7 mouse cellular contexts compared by ENCODE assay signal in the genomic region with DNA sequence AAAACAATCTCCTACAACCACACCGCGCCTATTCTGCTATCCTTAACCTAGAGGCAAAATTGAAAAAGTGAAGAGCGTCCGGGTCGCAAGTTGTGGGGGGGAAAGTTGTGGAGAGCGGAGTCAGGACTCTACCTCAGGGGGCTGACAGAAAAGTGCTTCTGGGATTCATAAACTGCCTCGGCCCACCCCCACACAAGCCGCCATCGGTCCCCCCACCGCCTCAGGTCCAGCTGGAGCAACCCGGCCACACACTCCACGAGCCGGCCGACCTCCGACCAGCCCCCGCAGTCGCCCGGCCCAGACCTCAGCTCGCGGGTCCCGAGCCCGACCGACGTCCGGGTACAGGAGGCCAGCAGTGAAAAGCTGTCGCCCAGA. TPM values are rescaled to one million over a fixed set of nuclear protein-coding genes. Genes with fewer than 3 reads are reported as not detected.
A peak's percentile ranks its signal among the peaks of the same experiment; 100 is the strongest.
DNase-seq lines count a peak whose midpoint lies in the region; ATAC-seq and TF ChIP-seq lines count a peak whose summit lies in the region.

No protein-coding gene starts in this region.

- peak overlapping the region; percentile 73 for H3K4me2 ChIP-seq in lung, embryonic 14.5 days
- H3K4me2 ChIP-seq in embryonic facial prominence, embryonic 12.5 days (replicated peaks), result peak overlapping the region; percentile 58
- H3K4me2 ChIP-seq in intestine, postnatal 0 days (replicated peaks; ENCODE audit: low read depth), result peak overlapping the region; percentile 72

- peak; percentile 71 for ATAC-seq in lung, embryonic 14.5 days (ENCODE audit: insufficient read depth)
- peak; percentile 74; the same call in 1 of the 2 replicates for ATAC-seq in embryonic facial prominence, embryonic 12.5 days (ENCODE audit: insufficient number of reproducible peaks, insufficient read depth, low FRiP score, low TSS enrichment)
- ATAC-seq in intestine, postnatal 0 days, result peak; percentile 32

- H3K27ac ChIP-seq in lung, embryonic 14.5 days (ENCODE audit: low read depth), result peak overlapping the region; percentile 83
- peak overlapping the region; percentile 97 for H3K27ac ChIP-seq in embryonic facial prominence, embryonic 12.5 days
- H3K27ac ChIP-seq in intestine, postnatal 0 days (ENCODE audit: low read depth, low read length), result peak overlapping the region; percentile 100
- H3K27ac ChIP-seq in olfactory bulb, adult 2 months (ENCODE audit: insufficient read depth, low read depth, low read length), result peak overlapping the region; percentile 65; the same call in 1 of the 2 replicates

- H3K4me1 ChIP-seq in lung, embryonic 14.5 days (ENCODE audit: insufficient read depth), result peaks cover 12% of the 10 kb centered on the region; the same call in 1 of the 2 replicates
- peaks cover 13% of the 10 kb centered on the region for H3K4me1 ChIP-seq in embryonic facial prominence, embryonic 12.5 days
- H3K4me1 ChIP-seq in intestine, postnatal 0 days (replicated peaks; ENCODE audit: control insufficient read depth, insufficient read depth, low read length), result no peaks in the 10 kb centered on the region
- no peaks in the 10 kb centered on the region for H3K4me1 ChIP-seq in olfactory bulb, adult 2 months (ENCODE audit: control insufficient read depth, insufficient read depth, low read length)

- no peak for TF ChIP-seq POLR2A in olfactory bulb, adult 2 months (IDR thresholded peaks at IDR 0.05; ENCODE audit: insufficient read depth, low read depth, low read length)

- H3K4me3 ChIP-seq in lung, embryonic 14.5 days (ENCODE audit: low read depth, low read length), result peak overlapping the region; percentile 93
- H3K4me3 ChIP-seq in embryonic facial prominence, embryonic 12.5 days, result peak overlapping the region; percentile 97
- peak overlapping the region; percentile 94 for H3K4me3 ChIP-seq in intestine, postnatal 0 days (ENCODE audit: low read depth, low read length)
- H3K4me3 ChIP-seq in olfactory bulb, adult 2 months (ENCODE audit: insufficient read depth, low read depth, low read length), result peak overlapping the region; percentile 85

- intact Hi-C loops in left cerebral cortex, postnatal 10 days (cut with DNase I), result no loop called here

- DNase-seq in lung, embryonic 14.5 days, result peak; percentile 56
- no peak for DNase-seq in lung, postnatal 25 days (ENCODE audit: low spot score)
- no peak for DNase-seq in urinary bladder, adult 2 months (ENCODE audit: low spot score)
- no peak for DNase-seq in left cerebral cortex, postnatal 10 days (ENCODE audit: extremely low spot score in 1 of 2, low spot score in 2 of 2)

- no peaks in the 10 kb centered on the region for H3K9me3 ChIP-seq in lung, embryonic 14.5 days (ENCODE audit: low read depth, low read length)
- no peaks in the 10 kb centered on the region for H3K9me3 ChIP-seq in embryonic facial prominence, embryonic 12.5 days
- no peaks in the 10 kb centered on the region for H3K9me3 ChIP-seq in intestine, postnatal 0 days (ENCODE audit: control insufficient read depth)

- H3K9ac ChIP-seq in lung, embryonic 14.5 days, result peak overlapping the region; percentile 78
- H3K9ac ChIP-seq in embryonic facial prominence, embryonic 12.5 days, result peak overlapping the region; percentile 73
- peak overlapping the region; percentile 78 for H3K9ac ChIP-seq in intestine, postnatal 0 days (ENCODE audit: low read depth, low read length)

- no peak for TF ChIP-seq CTCF in lung, embryonic 14.5 days (IDR thresholded peaks at IDR 0.05; ENCODE audit: low read depth)
- TF ChIP-seq CTCF in intestine, postnatal 0 days (IDR thresholded peaks at IDR 0.05; ENCODE audit: low read depth), result no peak
- no peak for TF ChIP-seq CTCF in olfactory bulb, adult 2 months (IDR thresholded peaks at IDR 0.05; ENCODE audit: insufficient read depth, low read depth, low read length)

- H3K36me3 ChIP-seq in lung, embryonic 14.5 days (ENCODE audit: insufficient read depth), result 0 out of 2 replicates have a peak, but pooled peaks cover 7% of the 10 kb centered on the region
- H3K36me3 ChIP-seq in embryonic facial prominence, embryonic 12.5 days, result no peaks in the 10 kb centered on the region
- H3K36me3 ChIP-seq in intestine, postnatal 0 days (ENCODE audit: control insufficient read depth, insufficient read depth), result no peaks in the 10 kb centered on the region

- no peaks in the 10 kb centered on the region for H3K27me3 ChIP-seq in lung, embryonic 14.5 days (ENCODE audit: insufficient read depth, low read length)
- H3K27me3 ChIP-seq in embryonic facial prominence, embryonic 12.5 days, result no peaks in the 10 kb centered on the region
- no peaks in the 10 kb centered on the region for H3K27me3 ChIP-seq in intestine, postnatal 0 days (replicated peaks; ENCODE audit: control insufficient read depth, insufficient read depth, low read length)

- 0% methylated on average over 26 of the region's 26 CpGs for WGBS in lung, embryonic 14.5 days
- WGBS in embryonic facial prominence, embryonic 12.5 days, result 1% methylated on average over 26 of the region's 26 CpGs
- WGBS in intestine, postnatal 0 days, result under 1% methylated on average over 25 of the region's 26 CpGs
- under 1% methylated on average over 26 of the region's 26 CpGs for WGBS in olfactory bulb, adult 2 months

RNA-seq across cellular contexts. Expression of a gene that starts 0.4 kb away (rescaled TPM):
- 24.9 TPM in 2 replicates for polyA plus RNA-seq in lung, embryonic 14.5 days (2014; fragmentation: Nextera tagmentation; extraction: Ambion mirVana)
- 24.8 and 30.6 TPM in 2 replicates for polyA plus RNA-seq in embryonic facial prominence, embryonic 12.5 days (2016; fragmentation: Nextera tagmentation; extraction: Ambion mirVana)
- polyA plus RNA-seq in intestine, postnatal 0 days (2015; fragmentation: Nextera tagmentation; extraction: Ambion mirVana), result 56.7 and 66.5 TPM in 2 replicates
- polyA plus RNA-seq in olfactory bulb, adult 2 months (2012; ENCODE audit: insufficient read depth, insufficient read length, low replicate concordance, missing spikeins), result not detected in 2 replicates
- 14.6 and 20.1 TPM in 2 replicates for polyA plus RNA-seq in urinary bladder, adult 2 months (2012; rRNA removed)
- total RNA-seq in left cerebral cortex, postnatal 10 days (2021), result 1 to 10 TPM; 7.6 to 9.6 TPM

RNA-seq across cellular contexts. Expression of a gene that starts 0.5 kb away (rescaled TPM):
- 41.8 and 42.1 TPM in 2 replicates for polyA plus RNA-seq in lung, embryonic 14.5 days (2014; fragmentation: Nextera tagmentation; extraction: Ambion mirVana)
- 54.8 and 55.7 TPM in 2 replicates for polyA plus RNA-seq in embryonic facial prominence, embryonic 12.5 days (2016; fragmentation: Nextera tagmentation; extraction: Ambion mirVana)
- polyA plus RNA-seq in intestine, postnatal 0 days (2015; fragmentation: Nextera tagmentation; extraction: Ambion mirVana), result 18.5 and 21.7 TPM in 2 replicates
- polyA plus RNA-seq in olfactory bulb, adult 2 months (2012; ENCODE audit: insufficient read depth, insufficient read length, low replicate concordance, missing spikeins), result not detected in 2 replicates
- polyA plus RNA-seq in urinary bladder, adult 2 months (2012; rRNA removed), result 28.8 and 29.3 TPM in 2 replicates
- total RNA-seq in left cerebral cortex, postnatal 10 days (2021), result 10 to 100 TPM; 22.4 to 24.8 TPM

Comparison
In these comparisons a context has a peak if more than half of its experiments do, and no peak if none do; other contexts are left out.
1. RNA of a gene that starts 0.4 kb away (polyA plus RNA-seq): 56.7 to 66.5 TPM in intestine, postnatal 0 days, 24.8 to 30.6 TPM in embryonic facial prominence, embryonic 12.5 days, 24.9 TPM in lung, embryonic 14.5 days and 14.6 to 20.1 TPM in urinary bladder, adult 2 months; not detected in olfactory bulb, adult 2 months; every median in the first group is over 10 times any median in the second.
2. Peak in every context shown above with its lines, with median percentiles within 50 percentile points of each other: ATAC-seq, H3K27ac ChIP-seq, H3K4me2 ChIP-seq, H3K4me3 ChIP-seq and H3K9ac ChIP-seq.